Mouse (Mus musculus) limb, embryonic 11.5 days (tissue): ENCODE measurements around the gene Faim2. TPM values are rescaled to one million over a fixed set of nuclear protein-coding genes. Genes with fewer than 3 reads are reported as not detected.

ENCODE experiments used
- ATAC-seq: fragments of 200-750 bp; cut with Nextera tagmentation; 2 replicates; pipeline ENCODE4 v1.8.0; 2017; ENCODE audit warnings: low read depth; ENCODE audit not compliant: insufficient number of reproducible peaks, low FRiP score, low TSS enrichment
- DNase-seq: peaks from one replicate; pipeline ENCODE4 v3.0.0-alpha.2; 2015; ENCODE audit warnings: low spot score
- H3K27ac ChIP-seq: fragments of 300-500 bp; sonication (generic); replicated peaks from 2 replicates; pipeline ENCODE4 v1.5.1; 2014; ENCODE audit warnings: low read depth, mild to moderate bottlenecking, low read length
- H3K27me3 ChIP-seq: fragments of 300-500 bp; sonication (generic); 2 replicates; pipeline ENCODE4 v1.6.1; 2014; ENCODE audit warnings: mild to moderate bottlenecking, low read length, mixed read lengths; ENCODE audit not compliant: control insufficient read depth, insufficient read depth
- H3K36me3 ChIP-seq: fragments of 300-500 bp; sonication (generic); 2 replicates; pipeline ENCODE4 v1.6.1; 2014; ENCODE audit warnings: mild to moderate bottlenecking, low read length, moderate library complexity, mixed read lengths; ENCODE audit not compliant: control insufficient read depth, insufficient read depth
- H3K4me1 ChIP-seq: fragments of 300-500 bp; sonication (generic); 2 replicates; pipeline ENCODE4 v1.6.1; 2014; ENCODE audit warnings: low read length, mixed read lengths; ENCODE audit not compliant: control insufficient read depth, insufficient read depth
- H3K4me2 ChIP-seq: fragments of 300-500 bp; sonication (generic); 2 replicates; pipeline ENCODE4 v1.6.1; 2014; ENCODE audit warnings: low read depth, mild to moderate bottlenecking, moderate library complexity; ENCODE audit not compliant: severe bottlenecking
- H3K4me3 ChIP-seq: fragments of 300-500 bp; sonication (generic); 2 replicates; pipeline ENCODE4 v1.5.1; 2014; ENCODE audit warnings: low read depth, low read length
- H3K9ac ChIP-seq: fragments of 300-500 bp; sonication (generic); 2 replicates; pipeline ENCODE4 v1.6.1; 2014; ENCODE audit warnings: mild to moderate bottlenecking, low read length
- H3K9me3 ChIP-seq: fragments of 300-500 bp; sonication (generic); 2 replicates; pipeline ENCODE4 v1.6.1; 2016; ENCODE audit warnings: low read length; ENCODE audit not compliant: control insufficient read depth
- WGBS: fragments of 180-500 bp; shearing (Covaris S2); extraction: QIAGEN DNeasy Blood & Tissue Kit; methylation state at CpG from one replicate; pipeline ENCODE4 v1.1.7; 2014; 5-methylcytosine and 5-hydroxymethylcytosine counted together
- polyA plus RNA-seq: library from polyadenylated mRNA; unstranded; fragments of >200 nt; fragmentation: Nextera tagmentation; extraction: Ambion mirVana; gene quantifications from 2 replicates; pipeline ENCODE4 v1.2.1, GENCODE M21; 2014

The Faim2 gene
- polyA plus RNA-seq: 0.47 TPM in 1 of 2 replicates, not detected in the other

- no peak for DNase-seq
- peaks cover 19% of the 10 kb centered on the region for H3K27me3 ChIP-seq
These were observed at the start of gene Faim2 for GRCm38 (mm10) chr15:99527629-99528353. Gene Faim2 (minus strand): TSS chr15:99528165.

DNA sequence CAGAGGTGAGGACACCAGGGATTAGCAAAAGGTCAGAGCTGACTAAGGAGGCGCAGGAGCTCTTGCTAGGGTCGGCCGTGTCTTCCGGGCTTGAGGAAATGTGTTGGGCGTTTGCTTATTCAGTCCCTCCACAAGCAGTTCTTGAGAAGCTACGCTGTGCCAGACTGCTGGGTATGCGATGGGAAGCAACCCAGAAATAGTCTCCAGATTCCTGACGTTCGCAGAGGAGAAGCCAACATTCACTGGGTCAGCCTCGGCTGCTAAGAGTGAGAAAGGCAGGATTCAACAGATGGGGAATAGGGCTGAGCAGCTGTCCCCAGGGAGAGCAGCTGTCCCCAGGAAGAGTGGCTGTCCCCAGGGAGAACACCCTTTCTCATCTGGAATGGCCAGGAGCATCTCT, 41.2 kb upstream of the Faim2 start:
- WGBS: 88% methylated on average over 10 of the region's 10 CpGs
- no peak for ATAC-seq

More at GRCm38 (mm10) chr15:99527629-99528353, at the start of gene Faim2:
- ATAC-seq: no peak
- Histone ChIP-seq H3K9ac (no peak within 1 kb of the TSS), H3K36me3 (no peaks in the 10 kb centered on the region), H3K4me3 (no peak within 1 kb of the TSS), H3K27ac (no peak within 1 kb of the TSS), H3K9me3 (no peaks in the 10 kb centered on the region), H3K4me2 (no peak within 1 kb of the TSS; the same call in 1 of the 2 replicates), H3K4me1 (peaks cover 8% of the 10 kb centered on the region; the same call in 1 of the 2 replicates)
- 19% methylated on average over 27 of the region's 27 CpGs for WGBS

GRCm38 (mm10) chr15:99568682-99569081, 40.7 kb upstream of the Faim2 start:
- H3K9me3 ChIP-seq: no peaks in the 10 kb centered on the region
- H3K27ac ChIP-seq: no peak overlapping the region
- no peak overlapping the region for H3K4me3 ChIP-seq
- no peaks in the 10 kb centered on the region for H3K36me3 ChIP-seq
- DNase-seq: no peak
- no peak overlapping the region for H3K4me2 ChIP-seq
- no peak for ATAC-seq
- H3K27me3 ChIP-seq: no peaks in the 10 kb centered on the region
- 75% methylated on average over 6 of the region's 6 CpGs for WGBS
- H3K9ac ChIP-seq: no peak overlapping the region
- no peaks in the 10 kb centered on the region for H3K4me1 ChIP-seq

More for the DNA sequence above, 41.2 kb upstream of the Faim2 start:
- no peaks in the 10 kb centered on the region for H3K4me1 ChIP-seq
- no peak overlapping the region for H3K4me2 ChIP-seq
- H3K9me3 ChIP-seq: no peaks in the 10 kb centered on the region
- H3K27me3 ChIP-seq: no peaks in the 10 kb centered on the region
- H3K4me3 ChIP-seq: no peak overlapping the region
- no peak overlapping the region for H3K27ac ChIP-seq
- DNase-seq: no peak
- no peaks in the 10 kb centered on the region for H3K36me3 ChIP-seq
- H3K9ac ChIP-seq: no peak overlapping the region

DNA sequence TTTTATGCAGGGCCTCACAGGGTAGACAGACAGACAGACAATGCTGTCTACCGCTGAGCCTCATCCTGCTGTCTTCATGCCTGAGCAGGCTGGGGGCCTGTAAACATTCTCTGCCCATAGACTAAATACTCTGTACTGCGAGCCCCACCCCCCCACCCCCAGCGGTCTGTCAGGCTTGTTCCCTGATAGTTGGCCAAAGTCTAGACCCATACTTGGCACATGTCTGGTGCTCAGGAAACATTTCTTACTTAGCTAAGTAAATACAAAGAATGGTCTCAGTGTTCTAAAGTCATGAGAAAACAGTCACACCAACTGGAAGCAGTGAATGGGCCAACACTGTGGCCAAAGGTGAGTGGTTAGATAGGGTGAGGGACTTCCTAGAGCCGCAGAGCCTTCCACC, 39.4 kb upstream of the Faim2 start:
- Histone ChIP-seq H3K4me3 (no peak overlapping the region), H3K27ac (no peak overlapping the region), H3K9me3 (no peaks in the 10 kb centered on the region), H3K4me2 (no peak overlapping the region), H3K4me1 (no peaks in the 10 kb centered on the region), H3K9ac (no peak overlapping the region), H3K36me3 (no peaks in the 10 kb centered on the region), H3K27me3 (no peaks in the 10 kb centered on the region)
- DNase-seq (no peak), ATAC-seq (no peak)
- 77% methylated on average over 4 of the region's 4 CpGs for WGBS

GRCm38 (mm10) chr15:99560246-99560645, 32.3 kb upstream of the Faim2 start:
- no peaks in the 10 kb centered on the region for H3K36me3 ChIP-seq
- no peak for DNase-seq
- no peak overlapping the region for H3K4me2 ChIP-seq
- H3K4me3 ChIP-seq: no peak overlapping the region
- WGBS: 79% methylated on average over 10 of the region's 10 CpGs
- no peaks in the 10 kb centered on the region for H3K4me1 ChIP-seq
- H3K27me3 ChIP-seq: no peaks in the 10 kb centered on the region
- ATAC-seq: no peak
- H3K27ac ChIP-seq: no peak overlapping the region
- no peak overlapping the region for H3K9ac ChIP-seq
- no peaks in the 10 kb centered on the region for H3K9me3 ChIP-seq

- H3K9ac ChIP-seq: no peak overlapping the region
- H3K36me3 ChIP-seq: no peaks in the 10 kb centered on the region
- H3K9me3 ChIP-seq: no peaks in the 10 kb centered on the region
- no peaks in the 10 kb centered on the region for H3K4me1 ChIP-seq
- 88% methylated on average over 1 of the region's 1 CpGs for WGBS
- ATAC-seq (no peak), DNase-seq (no peak)
- H3K27ac ChIP-seq: no peak overlapping the region
- no peak overlapping the region for H3K4me2 ChIP-seq
- no peaks in the 10 kb centered on the region for H3K27me3 ChIP-seq
- no peak overlapping the region for H3K4me3 ChIP-seq
These were observed 31.0 kb upstream of the Faim2 start for GRCm38 (mm10) chr15:99558947-99559346.

- Histone ChIP-seq H3K36me3 (no peaks in the 10 kb centered on the region), H3K4me1 (no peaks in the 10 kb centered on the region), H3K4me3 (no peak overlapping the region), H3K4me2 (no peak overlapping the region), H3K9me3 (no peaks in the 10 kb centered on the region), H3K9ac (no peak overlapping the region), H3K27ac (no peak overlapping the region), H3K27me3 (no peaks in the 10 kb centered on the region)
- ATAC-seq: no peak
- no peak for DNase-seq
- 48% methylated on average over 6 of the region's 6 CpGs for WGBS
These were observed 25.8 kb upstream of the Faim2 start for GRCm38 (mm10) chr15:99553767-99554166.

GRCm38 (mm10) chr15:99549901-99550300, 21.9 kb upstream of the Faim2 start:
- H3K36me3 ChIP-seq: no peaks in the 10 kb centered on the region

More at GRCm38 (mm10) chr15:99549901-99550300, 21.9 kb upstream of the Faim2 start:
- H3K27me3 ChIP-seq: no peaks in the 10 kb centered on the region
- no peak overlapping the region for H3K27ac ChIP-seq
- no peak for ATAC-seq
- 0 out of 2 replicates have a peak, but pooled peaks cover 8% of the 10 kb centered on the region for H3K4me1 ChIP-seq
- no peak overlapping the region for H3K4me2 ChIP-seq
- DNase-seq: no peak
- no peaks in the 10 kb centered on the region for H3K9me3 ChIP-seq
- 37% methylated on average over 2 of the region's 2 CpGs for WGBS
- no peak overlapping the region for H3K9ac ChIP-seq
- H3K4me3 ChIP-seq: no peak overlapping the region
